ENCODE assay signal across 15 mouse cellular contexts in genomic region chr2:173138323-173139239, GRCm38 (mm10). TPM values are rescaled to one million over a fixed set of nuclear protein-coding genes. Genes with fewer than 3 reads are reported as not detected.
DNase-seq lines count a peak whose midpoint lies in the region; ATAC-seq and TF ChIP-seq lines count a peak whose summit lies in the region.
"Had no signal": no experiment of that assay in that cellular context is flagged by ENCODE, and none has a peak within 500 bp of the region (broad histone marks: within the 10 kb centered on the region; RNA-seq: fewer than 3 reads in every experiment).

No protein-coding gene starts in this region.

- peaks cover 33% of the 10 kb centered on the region for H3K4me1 ChIP-seq in hindbrain, embryonic 10.5 days (replicated peaks)
- H3K4me1 ChIP-seq in hindbrain, postnatal 0 days (ENCODE audit: insufficient read depth, low read length), result no peaks in the 10 kb centered on the region
- H3K4me1 ChIP-seq in hindbrain, embryonic 13.5 days (replicated peaks), result peaks cover 12% of the 10 kb centered on the region
- H3K4me1 ChIP-seq in heart, adult 2 months (ENCODE audit: control insufficient read depth, insufficient read depth, low read length), result no peaks in the 10 kb centered on the region
- H3K4me1 ChIP-seq: stomach, embryonic 15.5 days had no signal

- DNase-seq in hindbrain, embryonic 10.5 days (ENCODE audit: low spot score), result no peak
- no peak for DNase-seq in hindbrain, postnatal 0 days (ENCODE audit: low spot score)
- DNase-seq in left cerebral cortex, postnatal 25 days (ENCODE audit: low spot score in 2 of 2), result peak; percentile 12 to 40
- no peak for DNase-seq in left cerebral cortex, adult 11 months (ENCODE audit: low spot score)
- peak; percentile 45 for DNase-seq in Muller cell, postnatal 12 days (ENCODE audit: inconsistent ontology term)
- DNase-seq in MN1 (ENCODE audit: low spot score), result no peak
- DNase-seq in heart, adult 2 months, result no peak
- DNase-seq: cerebellum, postnatal 36 days; forebrain, postnatal 0 days had no signal

- no peak for TF ChIP-seq EP300 in heart, adult 2 months (IDR thresholded peaks at IDR 0.05; ENCODE audit: insufficient read depth, low read depth, low read length)

- H3K36me3 ChIP-seq in hindbrain, embryonic 10.5 days, result no peaks in the 10 kb centered on the region
- H3K36me3 ChIP-seq in hindbrain, postnatal 0 days (ENCODE audit: insufficient read depth, low read length), result no peaks in the 10 kb centered on the region
- no peaks in the 10 kb centered on the region for H3K36me3 ChIP-seq in hindbrain, embryonic 13.5 days
- H3K36me3 ChIP-seq in heart, adult 2 months (ENCODE audit: control insufficient read depth, insufficient read depth, low read length), result no peaks in the 10 kb centered on the region
- H3K36me3 ChIP-seq: embryonic facial prominence, embryonic 15.5 days; stomach, embryonic 15.5 days had no signal

- no peak for TF ChIP-seq CTCF in hindbrain, postnatal 0 days (IDR thresholded peaks at IDR 0.05; ENCODE audit: low read depth)
- no peak for TF ChIP-seq CTCF in heart, adult 2 months (IDR thresholded peaks at IDR 0.05)

- H3K9ac ChIP-seq in hindbrain, postnatal 0 days (replicated peaks; ENCODE audit: low read length), result no peak overlapping the region
- no peak overlapping the region for H3K9ac ChIP-seq in hindbrain, embryonic 13.5 days
- H3K9ac ChIP-seq in heart, adult 2 months (ENCODE audit: low read depth, low read length), result no peak overlapping the region
- H3K9ac ChIP-seq: embryonic facial prominence, embryonic 15.5 days; forebrain, postnatal 0 days; stomach, embryonic 15.5 days had no signal

- H3K4me2 ChIP-seq in hindbrain, postnatal 0 days (ENCODE audit: low read depth, low read length), result no peak overlapping the region
- no peak overlapping the region for H3K4me2 ChIP-seq in hindbrain, embryonic 13.5 days
- H3K4me2 ChIP-seq: embryonic facial prominence, embryonic 15.5 days; stomach, embryonic 15.5 days had no signal

- intact Hi-C loops in left cerebral cortex, postnatal 25 days (cut with DNase I), result no loop called here
- intact Hi-C loops in heart, adult 2 months (cut with DNase I), result no loop called here

- 50% methylated on average over 15 of the region's 15 CpGs for WGBS in hindbrain, embryonic 10.5 days
- 30% methylated on average over 15 of the region's 15 CpGs for WGBS in hindbrain, postnatal 0 days
- 37% methylated on average over 15 of the region's 15 CpGs for WGBS in hindbrain, embryonic 13.5 days
- 60% methylated on average over 15 of the region's 15 CpGs for WGBS in heart, adult 2 months

- H3K27ac ChIP-seq in hindbrain, embryonic 10.5 days, result 0 out of 2 replicates have a peak overlapping the region, but pooled peaks have one; percentile 56
- no peak overlapping the region for H3K27ac ChIP-seq in hindbrain, postnatal 0 days
- no peak overlapping the region for H3K27ac ChIP-seq in hindbrain, embryonic 13.5 days
- no peak overlapping the region for H3K27ac ChIP-seq in heart, adult 2 months
- H3K27ac ChIP-seq: embryonic facial prominence, embryonic 15.5 days; stomach, embryonic 15.5 days had no signal

- no peak for TF ChIP-seq POLR2A in heart, adult 2 months (IDR thresholded peaks at IDR 0.05; ENCODE audit: insufficient read depth, low read depth, low read length)

- no peak overlapping the region for H3K4me3 ChIP-seq in hindbrain, embryonic 10.5 days
- H3K4me3 ChIP-seq in hindbrain, postnatal 0 days (ENCODE audit: low read length), result no peak overlapping the region
- H3K4me3 ChIP-seq in hindbrain, embryonic 13.5 days, result no peak overlapping the region
- H3K4me3 ChIP-seq in heart, adult 2 months, result no peak overlapping the region
- H3K4me3 ChIP-seq: embryonic facial prominence, embryonic 15.5 days; stomach, embryonic 15.5 days had no signal

- ATAC-seq in hindbrain, postnatal 0 days, result no peak
- 0 out of 2 replicates have a peak, but pooled peaks have one; percentile 13 for ATAC-seq in hindbrain, embryonic 13.5 days (ENCODE audit: low FRiP score)
- ATAC-seq: forebrain, postnatal 0 days had no signal

- H3K9me3 ChIP-seq in hindbrain, embryonic 10.5 days, result no peaks in the 10 kb centered on the region
- no peaks in the 10 kb centered on the region for H3K9me3 ChIP-seq in hindbrain, postnatal 0 days (ENCODE audit: low read length)
- no peaks in the 10 kb centered on the region for H3K9me3 ChIP-seq in hindbrain, embryonic 13.5 days
- H3K9me3 ChIP-seq: embryonic facial prominence, embryonic 15.5 days; stomach, embryonic 15.5 days had no signal

- H3K27me3 ChIP-seq in hindbrain, embryonic 10.5 days (ENCODE audit: insufficient read depth, poor library complexity, severe bottlenecking), result peaks cover 7% of the 10 kb centered on the region
- H3K27me3 ChIP-seq in hindbrain, postnatal 0 days (ENCODE audit: insufficient read depth, low read length), result no peaks in the 10 kb centered on the region
- 0 out of 2 replicates have a peak, but pooled peaks cover 12% of the 10 kb centered on the region for H3K27me3 ChIP-seq in hindbrain, embryonic 13.5 days
- H3K27me3 ChIP-seq in heart, adult 2 months (ENCODE audit: control insufficient read depth, insufficient read depth, low read length), result no peaks in the 10 kb centered on the region
- H3K27me3 ChIP-seq: stomach, embryonic 15.5 days had no signal

- H3K79me2 ChIP-seq in heart, adult 2 months (replicated peaks; ENCODE audit: control insufficient read depth, insufficient read depth, low read length), result no peaks in the 10 kb centered on the region

RNA-seq across cellular contexts. Expression of gene Pck1, which starts 14.3 kb away (rescaled TPM):
- not detected in 2 replicates for polyA plus RNA-seq in hindbrain, embryonic 10.5 days (2016; fragmentation: Nextera tagmentation; extraction: Ambion mirVana)
- 0.21 TPM in 1 of 2 replicates, not detected in the other for total RNA-seq in hindbrain, postnatal 0 days (2014; rRNA removed)
- polyA plus RNA-seq in hindbrain, postnatal 0 days (2015; fragmentation: Nextera tagmentation; extraction: Ambion mirVana), result not detected in 2 replicates
- not detected for total RNA-seq in left cerebral cortex, postnatal 25 days (2021)
- polyA plus RNA-seq in hindbrain, embryonic 13.5 days (2015; fragmentation: Nextera tagmentation; extraction: Ambion mirVana), result not detected in 2 replicates
- 10 to 100 TPM; 18.0 to 20.5 TPM for total RNA-seq in heart, adult 2 months (2021)
- polyA plus RNA-seq in heart, adult 2 months (2012; rRNA removed), result 12.4 and 35.3 TPM in 2 replicates
- total RNA-seq: forebrain, postnatal 0 days; layer of hippocampus, postnatal 36 days had no signal
- polyA plus RNA-seq: embryonic facial prominence, embryonic 15.5 days; forebrain, postnatal 0 days; lung, embryonic 16.5 days had no signal

RNA-seq across cellular contexts. Expression of gene Ctcfl, which starts 19.3 kb away (rescaled TPM):
- polyA plus RNA-seq in hindbrain, embryonic 10.5 days (2016; fragmentation: Nextera tagmentation; extraction: Ambion mirVana), result 0.04 and 0.10 TPM in 2 replicates
- total RNA-seq in hindbrain, postnatal 0 days (2014; rRNA removed), result not detected in 2 replicates
- not detected in 2 replicates for polyA plus RNA-seq in hindbrain, postnatal 0 days (2015; fragmentation: Nextera tagmentation; extraction: Ambion mirVana)
- total RNA-seq in left cerebral cortex, postnatal 25 days (2021), result under 1 TPM in 1 of 2 experiments, not detected in 1; 0.14 TPM
- 0.05 and 0.08 TPM in 2 replicates for polyA plus RNA-seq in hindbrain, embryonic 13.5 days (2015; fragmentation: Nextera tagmentation; extraction: Ambion mirVana)
- under 1 TPM; 0.08 to 0.11 TPM for total RNA-seq in heart, adult 2 months (2021)
- 0.06 TPM in 1 of 2 replicates, not detected in the other for polyA plus RNA-seq in heart, adult 2 months (2012; rRNA removed)
- total RNA-seq: forebrain, postnatal 0 days; layer of hippocampus, postnatal 36 days had no signal
- polyA plus RNA-seq: limb, embryonic 14.5 days had no signal

Comparison
In these comparisons a context has a peak if more than half of its experiments do, and no peak if none do; other contexts are left out.
1. DNase-seq: peak in left cerebral cortex, postnatal 25 days (2 of 2) and Muller cell, postnatal 12 days (single experiment); none in hindbrain, embryonic 10.5 days (single experiment), hindbrain, postnatal 0 days (single experiment), left cerebral cortex, adult 11 months (single experiment), MN1 (single experiment) and heart, adult 2 months (0 of 2).
2. RNA of gene Pck1, which starts 14.3 kb away (polyA plus RNA-seq): 12.4 to 35.3 TPM in heart, adult 2 months; not detected in hindbrain, postnatal 0 days, not detected in hindbrain, embryonic 10.5 days and not detected in hindbrain, embryonic 13.5 days; every median in the first group is over 10 times any median in the second.